Mouse (Mus musculus) testis, adult 2 months (tissue): ENCODE results near the gene Frem2.

ENCODE experiments used
- CTCF ChIP-seq: fragments of 200-500 bp; IDR thresholded peaks from 2 replicates; pipeline ENCODE4 v1.5.1; 2012; ENCODE audit warnings: low read depth, mild to moderate bottlenecking, inconsistent platforms, low read length, moderate library complexity; ENCODE audit not compliant: control insufficient read depth, insufficient read depth, insufficient replicate concordance
- POLR2A ChIP-seq: fragments of 200-500 bp; IDR thresholded peaks from 2 replicates; pipeline ENCODE4 v1.6.1; 2012; ENCODE audit warnings: low read depth, mild to moderate bottlenecking, inconsistent platforms, low read length, moderate library complexity; ENCODE audit not compliant: control insufficient read depth

- no peak for TF ChIP-seq POLR2A
- TF ChIP-seq CTCF: no peak
These were observed 83.0 kb downstream of the Frem2 start for GRCm38 (mm10) chr3:53574123-53574522.
